Mouse (Mus musculus) hindbrain, embryonic 16.5 days (tissue): ENCODE data around the gene Zbtb25. TPM values are rescaled to one million over a fixed set of nuclear protein-coding genes. Genes with fewer than 3 reads are reported as not detected.

Experiments
- ATAC-seq: fragments of 200-750 bp; cut with Nextera tagmentation; 2 replicates; pipeline ENCODE4 v1.8.0; 2017; ENCODE audit warnings: moderate TSS enrichment, moderate library complexity
- H3K27ac ChIP-seq: fragments of 300-500 bp; sonication (generic); 2 replicates; pipeline ENCODE4 v1.5.1; 2014; ENCODE audit warnings: low read depth, mild to moderate bottlenecking, control low read depth, low read length, moderate library complexity
- H3K27me3 ChIP-seq: fragments of 300-500 bp; sonication (generic); replicated peaks from 2 replicates; pipeline ENCODE4 v1.6.1; 2014; ENCODE audit warnings: low read length; ENCODE audit not compliant: control insufficient read depth, insufficient read depth
- H3K36me3 ChIP-seq: fragments of 300-500 bp; sonication (generic); 2 replicates; pipeline ENCODE4 v1.6.1; 2014; ENCODE audit warnings: mild to moderate bottlenecking, low read length, moderate library complexity, mixed read lengths; ENCODE audit not compliant: control insufficient read depth, insufficient read depth
- H3K4me1 ChIP-seq: fragments of 300-500 bp; sonication (generic); 2 replicates; pipeline ENCODE4 v1.6.1; 2014; ENCODE audit warnings: low read depth, low read length; ENCODE audit not compliant: control insufficient read depth, insufficient read depth
- H3K4me2 ChIP-seq: fragments of 300-500 bp; sonication (generic); 2 replicates; pipeline ENCODE4 v1.6.1; 2014; ENCODE audit warnings: mild to moderate bottlenecking, low read length, control low read depth, moderate library complexity
- H3K4me3 ChIP-seq: fragments of 300-500 bp; sonication (generic); 2 replicates; pipeline ENCODE4 v1.5.1; 2014; ENCODE audit warnings: mild to moderate bottlenecking, low read length, control low read depth, moderate library complexity
- H3K9ac ChIP-seq: fragments of 300-500 bp; sonication (generic); 2 replicates; pipeline ENCODE4 v1.6.1; 2014; ENCODE audit warnings: low read depth, mild to moderate bottlenecking, control low read depth, low read length, moderate library complexity
- H3K9me3 ChIP-seq: fragments of 300-500 bp; sonication (generic); 2 replicates; pipeline ENCODE4 v1.6.1; 2014; ENCODE audit warnings: mild to moderate bottlenecking, low read length, moderate library complexity; ENCODE audit not compliant: control insufficient read depth
- WGBS: fragments of 180-500 bp; shearing (Covaris S2); extraction: QIAGEN DNeasy Blood & Tissue Kit; methylation state at CpG from one replicate; pipeline ENCODE4 v1.1.7; 2014; 5-methylcytosine and 5-hydroxymethylcytosine counted together
- polyA plus RNA-seq: library from polyadenylated mRNA; unstranded; fragments of >200 nt; fragmentation: Nextera tagmentation; extraction: Ambion mirVana; gene quantifications from 2 replicates; pipeline ENCODE4 v1.2.1, GENCODE M21; 2015

The Zbtb25 gene
- polyA plus RNA-seq = 12.6 and 13.3 TPM in 2 replicates

GRCm38 (mm10) chr12:76369206-76369977 is at the start of gene Zbtb25:
Zbtb25 (minus strand) TSS chr12:76369602.
- ATAC-seq = peak; percentile 95
- Histone ChIP-seq H3K36me3 (no peaks in the 10 kb centered on the region), H3K4me2 (peak within 1 kb of the TSS; percentile 88), H3K9ac (peak within 1 kb of the TSS; percentile 100), H3K4me3 (peak within 1 kb of the TSS; percentile 97), H3K27me3 (no peaks in the 10 kb centered on the region), H3K9me3 (no peaks in the 10 kb centered on the region), H3K27ac (peak within 1 kb of the TSS; percentile 99), H3K4me1 (peaks cover 27% of the 10 kb centered on the region)
- under 1% methylated on average over 85 of the region's 96 CpGs for WGBS

GRCm38 (mm10) chr12:76418346-76418745 is 48.9 kb upstream of the Zbtb25 start:
- WGBS = 98% methylated on average over 5 of the region's 5 CpGs

GRCm38 (mm10) chr12:76417433-76417854 is 48.0 kb upstream of the Zbtb25 start, which contains the start of gene Ppp1r36:
Ppp1r36 (plus strand) TSS chr12:76417538.
- H3K36me3 ChIP-seq = no peaks in the 10 kb centered on the region
- no peaks in the 10 kb centered on the region; the same call in 1 of the 2 replicates for H3K4me1 ChIP-seq
- no peaks in the 10 kb centered on the region for H3K9me3 ChIP-seq
- ATAC-seq = peak; percentile 42; the same call in 1 of the 2 replicates
- H3K27me3 ChIP-seq = peaks cover 2% of the 10 kb centered on the region
- peak within 1 kb of the TSS; percentile 74 for H3K4me2 ChIP-seq
- 1% methylated on average over 35 of the region's 37 CpGs for WGBS
- H3K27ac ChIP-seq = no peak within 1 kb of the TSS
- peak within 1 kb of the TSS; percentile 39 for H3K4me3 ChIP-seq
- peak within 1 kb of the TSS; percentile 43; the same call in 1 of the 2 replicates for H3K9ac ChIP-seq

More at GRCm38 (mm10) chr12:76418346-76418745, 48.9 kb upstream of the Zbtb25 start:
- ATAC-seq = no peak
- H3K27me3 ChIP-seq = peaks cover 2% of the 10 kb centered on the region
- H3K36me3 ChIP-seq = no peaks in the 10 kb centered on the region
- no peak overlapping the region for H3K9ac ChIP-seq
- no peak overlapping the region for H3K27ac ChIP-seq
- no peaks in the 10 kb centered on the region; the same call in 1 of the 2 replicates for H3K4me1 ChIP-seq
- H3K4me2 ChIP-seq = no peak overlapping the region
- no peak overlapping the region for H3K4me3 ChIP-seq
- no peaks in the 10 kb centered on the region for H3K9me3 ChIP-seq

GRCm38 (mm10) chr12:76415383-76416010 is 46.1 kb upstream of the Zbtb25 start:
- H3K9ac ChIP-seq = no peak overlapping the region
- 90% methylated on average over 11 of the region's 12 CpGs for WGBS
- H3K36me3 ChIP-seq = no peaks in the 10 kb centered on the region
- H3K4me1 ChIP-seq = no peaks in the 10 kb centered on the region; the same call in 1 of the 2 replicates
- H3K4me2 ChIP-seq = no peak overlapping the region
- no peaks in the 10 kb centered on the region for H3K9me3 ChIP-seq
- no peak overlapping the region for H3K27ac ChIP-seq
- no peak for ATAC-seq
- no peak overlapping the region for H3K4me3 ChIP-seq
- H3K27me3 ChIP-seq = peaks cover 2% of the 10 kb centered on the region

GRCm38 (mm10) chr12:76409166-76409565 is 39.8 kb upstream of the Zbtb25 start:
- 77% methylated on average over 4 of the region's 4 CpGs for WGBS
- Histone ChIP-seq H3K9me3 (no peaks in the 10 kb centered on the region), H3K4me2 (no peak overlapping the region), H3K4me1 (peaks cover 14% of the 10 kb centered on the region), H3K4me3 (no peak overlapping the region), H3K27ac (no peak overlapping the region), H3K36me3 (no peaks in the 10 kb centered on the region), H3K27me3 (peaks cover 18% of the 10 kb centered on the region), H3K9ac (no peak overlapping the region)
- ATAC-seq = no peak

- Histone ChIP-seq H3K27ac (no peak overlapping the region), H3K4me3 (no peak overlapping the region), H3K9me3 (no peaks in the 10 kb centered on the region), H3K4me1 (peaks cover 20% of the 10 kb centered on the region), H3K27me3 (peaks cover 21% of the 10 kb centered on the region), H3K4me2 (no peak overlapping the region), H3K9ac (no peak overlapping the region), H3K36me3 (no peaks in the 10 kb centered on the region)
- 35% methylated on average over 1 of the region's 1 CpGs for WGBS
- no peak for ATAC-seq
Measured at GRCm38 (mm10) chr12:76407184-76407583, 37.8 kb upstream of the Zbtb25 start.

GRCm38 (mm10) chr12:76405971-76406370 is 36.6 kb upstream of the Zbtb25 start:
- ATAC-seq = no peak
- H3K4me2 ChIP-seq = peak overlapping the region; percentile 93
- no peaks in the 10 kb centered on the region for H3K36me3 ChIP-seq
- 3% methylated on average over 23 of the region's 23 CpGs for WGBS
- H3K27ac ChIP-seq = no peak overlapping the region
- peaks cover 20% of the 10 kb centered on the region for H3K4me1 ChIP-seq
- H3K9ac ChIP-seq = no peak overlapping the region; the same call in 1 of the 2 replicates
- peak overlapping the region; percentile 80 for H3K4me3 ChIP-seq
- H3K27me3 ChIP-seq = peaks cover 21% of the 10 kb centered on the region
- H3K9me3 ChIP-seq = no peaks in the 10 kb centered on the region

GRCm38 (mm10) chr12:76405183-76405970 is 36.0 kb upstream of the Zbtb25 start:
- no peak overlapping the region for H3K27ac ChIP-seq
- H3K4me2 ChIP-seq = peak overlapping the region; percentile 93
- H3K9ac ChIP-seq = peak overlapping the region; percentile 17; the same call in 1 of the 2 replicates
- ATAC-seq = no peak
- H3K4me1 ChIP-seq = peaks cover 20% of the 10 kb centered on the region
- H3K36me3 ChIP-seq = no peaks in the 10 kb centered on the region
- H3K9me3 ChIP-seq = no peaks in the 10 kb centered on the region
- WGBS = 3% methylated on average over 64 of the region's 64 CpGs
- peak overlapping the region; percentile 80 for H3K4me3 ChIP-seq
- peaks cover 21% of the 10 kb centered on the region for H3K27me3 ChIP-seq
